16 mouse cellular contexts compared by ENCODE assay signal in the genomic region with DNA sequence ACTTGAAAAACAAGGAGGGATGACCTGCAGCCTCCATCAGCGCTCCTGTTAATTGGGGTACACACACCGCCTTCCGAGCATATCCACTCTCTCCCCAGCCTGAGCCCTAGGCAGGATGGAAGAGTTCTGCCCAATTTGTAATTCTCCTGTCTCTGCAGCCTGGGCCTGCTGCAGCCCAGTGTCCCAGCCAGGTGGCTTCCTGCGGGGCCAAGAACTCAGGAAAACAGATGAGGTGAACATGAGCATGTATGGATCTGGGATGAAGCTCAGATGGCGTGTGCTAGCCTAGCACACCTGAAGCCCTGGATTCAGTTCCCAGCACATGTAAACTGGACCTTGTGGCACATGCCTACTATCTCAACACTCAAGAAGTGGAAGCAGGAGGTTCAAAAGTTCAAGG.
DNase-seq lines count a peak whose midpoint lies in the region; ATAC-seq and TF ChIP-seq lines count a peak whose summit lies in the region.
"Had no signal": no experiment of that assay in that cellular context is flagged by ENCODE, and none has a peak within 500 bp of the region (broad histone marks: within the 10 kb centered on the region; RNA-seq: fewer than 3 reads in every experiment).

No protein-coding gene starts in this region.

- no peaks in the 10 kb centered on the region for H3K36me3 ChIP-seq in forebrain, postnatal 0 days (ENCODE audit: insufficient read depth)
- H3K36me3 ChIP-seq in forebrain, embryonic 13.5 days (ENCODE audit: poor library complexity, severe bottlenecking), result no peaks in the 10 kb centered on the region
- H3K36me3 ChIP-seq in heart, embryonic 15.5 days, result no peaks in the 10 kb centered on the region
- H3K36me3 ChIP-seq in midbrain, embryonic 14.5 days (ENCODE audit: control insufficient read depth, insufficient read depth, low read length), result no peaks in the 10 kb centered on the region
- H3K36me3 ChIP-seq in midbrain, embryonic 11.5 days (ENCODE audit: control insufficient read depth, insufficient read depth, low read length), result no peaks in the 10 kb centered on the region
- H3K36me3 ChIP-seq: liver, embryonic 13.5 days; neural tube, embryonic 13.5 days had no signal

- no peak overlapping the region for H3K4me3 ChIP-seq in forebrain, postnatal 0 days (ENCODE audit: low read depth, low read length)
- no peak overlapping the region for H3K4me3 ChIP-seq in forebrain, embryonic 13.5 days
- no peak overlapping the region for H3K4me3 ChIP-seq in heart, embryonic 15.5 days
- no peak overlapping the region for H3K4me3 ChIP-seq in midbrain, embryonic 14.5 days (replicated peaks; ENCODE audit: low read depth, low read length)
- H3K4me3 ChIP-seq in midbrain, embryonic 11.5 days (ENCODE audit: low read depth, low read length), result no peak overlapping the region
- H3K4me3 ChIP-seq: liver, embryonic 13.5 days; neural tube, embryonic 13.5 days had no signal

- H3K4me2 ChIP-seq in forebrain, postnatal 0 days (ENCODE audit: low read depth), result no peak overlapping the region
- no peak overlapping the region for H3K4me2 ChIP-seq in forebrain, embryonic 13.5 days
- no peak overlapping the region for H3K4me2 ChIP-seq in heart, embryonic 15.5 days
- H3K4me2 ChIP-seq in midbrain, embryonic 14.5 days (ENCODE audit: low read length), result no peak overlapping the region
- no peak overlapping the region for H3K4me2 ChIP-seq in midbrain, embryonic 11.5 days
- H3K4me2 ChIP-seq: liver, embryonic 13.5 days; neural tube, embryonic 13.5 days had no signal

- H3K27me3 ChIP-seq in forebrain, postnatal 0 days (ENCODE audit: insufficient read depth, low read length), result peaks cover 14% of the 10 kb centered on the region; the same call in 1 of the 2 replicates
- peaks cover 55% of the 10 kb centered on the region for H3K27me3 ChIP-seq in forebrain, embryonic 13.5 days
- no peaks in the 10 kb centered on the region for H3K27me3 ChIP-seq in heart, embryonic 15.5 days
- H3K27me3 ChIP-seq in midbrain, embryonic 14.5 days (ENCODE audit: control insufficient read depth, insufficient read depth, low read length), result 0 out of 2 replicates have a peak, but pooled peaks cover 4% of the 10 kb centered on the region
- peaks cover 8% of the 10 kb centered on the region; the same call in 1 of the 2 replicates for H3K27me3 ChIP-seq in midbrain, embryonic 11.5 days (ENCODE audit: control insufficient read depth, insufficient read depth, low read length)

- H3K4me1 ChIP-seq in forebrain, postnatal 0 days (ENCODE audit: insufficient read depth), result peaks cover 13% of the 10 kb centered on the region
- H3K4me1 ChIP-seq in forebrain, embryonic 13.5 days, result peaks cover 29% of the 10 kb centered on the region
- peaks cover 46% of the 10 kb centered on the region for H3K4me1 ChIP-seq in heart, embryonic 15.5 days (replicated peaks)
- H3K4me1 ChIP-seq in midbrain, embryonic 14.5 days (ENCODE audit: control insufficient read depth, insufficient read depth, low read length), result peaks cover 20% of the 10 kb centered on the region
- peaks cover 13% of the 10 kb centered on the region for H3K4me1 ChIP-seq in midbrain, embryonic 11.5 days (ENCODE audit: control insufficient read depth, insufficient read depth, low read length)

- 0 out of 2 replicates have a peak overlapping the region, but pooled peaks have one; percentile 35 for H3K27ac ChIP-seq in forebrain, postnatal 0 days (ENCODE audit: low read depth, low read length)
- no peak overlapping the region for H3K27ac ChIP-seq in forebrain, embryonic 13.5 days
- H3K27ac ChIP-seq in heart, embryonic 15.5 days, result peak overlapping the region; percentile 94
- H3K27ac ChIP-seq in midbrain, embryonic 14.5 days (replicated peaks; ENCODE audit: low read depth, low read length), result peak overlapping the region; percentile 72
- H3K27ac ChIP-seq in midbrain, embryonic 11.5 days (ENCODE audit: low read depth, low read length), result no peak overlapping the region
- H3K27ac ChIP-seq: liver, embryonic 13.5 days had no signal

- DNase-seq in forebrain, postnatal 0 days, result no peak
- DNase-seq in heart, postnatal 4 days, result no peak
- DNase-seq in midbrain, embryonic 14.5 days, result no peak
- no peak for DNase-seq in midbrain, embryonic 11.5 days (ENCODE audit: low spot score, missing footprints)
- no peak for DNase-seq in yolk sac, embryonic 10.5 days (ENCODE audit: low spot score)
- DNase-seq: adrenal gland, adult 8-10 months; cerebellum, adult 11-12 months; cerebellum, postnatal 25 days; left cerebral cortex, postnatal 4 days; liver, embryonic 13.5 days; spleen, adult 18-20 months; thymus, postnatal 25 days had no signal

- 93% methylated on average over 5 of the region's 5 CpGs for WGBS in forebrain, postnatal 0 days
- 91% methylated on average over 5 of the region's 5 CpGs for WGBS in forebrain, embryonic 13.5 days
- WGBS in heart, embryonic 15.5 days, result 89% methylated on average over 5 of the region's 5 CpGs
- WGBS in midbrain, embryonic 14.5 days, result 95% methylated on average over 5 of the region's 5 CpGs
- WGBS in midbrain, embryonic 11.5 days, result 92% methylated on average over 5 of the region's 5 CpGs

- H3K9ac ChIP-seq in forebrain, postnatal 0 days, result no peak overlapping the region
- H3K9ac ChIP-seq in forebrain, embryonic 13.5 days, result no peak overlapping the region
- H3K9ac ChIP-seq in heart, embryonic 15.5 days, result no peak overlapping the region
- H3K9ac ChIP-seq in midbrain, embryonic 14.5 days (replicated peaks; ENCODE audit: low read length), result no peak overlapping the region
- H3K9ac ChIP-seq in midbrain, embryonic 11.5 days (ENCODE audit: low read length), result no peak overlapping the region
- H3K9ac ChIP-seq: liver, embryonic 13.5 days; neural tube, embryonic 13.5 days had no signal

- TF ChIP-seq CTCF in forebrain, postnatal 0 days (IDR thresholded peaks at IDR 0.05; ENCODE audit: low read depth), result no peak

- ATAC-seq in forebrain, postnatal 0 days, result no peak
- no peak for ATAC-seq in forebrain, embryonic 13.5 days
- ATAC-seq in heart, embryonic 15.5 days (replicated peaks; ENCODE audit: insufficient number of reproducible peaks, insufficient read depth, low FRiP score, low read depth), result no peak
- ATAC-seq in midbrain, embryonic 14.5 days (ENCODE audit: low FRiP score, low TSS enrichment), result no peak
- ATAC-seq in midbrain, embryonic 11.5 days (ENCODE audit: low FRiP score), result no peak
- ATAC-seq: lung, postnatal 0 days had no signal

- H3K9me3 ChIP-seq in forebrain, postnatal 0 days (ENCODE audit: low read length), result no peaks in the 10 kb centered on the region
- no peaks in the 10 kb centered on the region for H3K9me3 ChIP-seq in forebrain, embryonic 13.5 days (replicated peaks)
- no peaks in the 10 kb centered on the region for H3K9me3 ChIP-seq in heart, embryonic 15.5 days (replicated peaks)
- H3K9me3 ChIP-seq in midbrain, embryonic 14.5 days (ENCODE audit: control insufficient read depth, low read length), result no peaks in the 10 kb centered on the region
- H3K9me3 ChIP-seq in midbrain, embryonic 11.5 days (ENCODE audit: control insufficient read depth, low read length), result no peaks in the 10 kb centered on the region
- H3K9me3 ChIP-seq: liver, embryonic 13.5 days; neural tube, embryonic 13.5 days had no signal

Comparison
In these comparisons a context has a peak if more than half of its experiments do, and no peak if none do; other contexts are left out.
1. H3K27ac ChIP-seq: peak in forebrain, postnatal 0 days (single experiment), heart, embryonic 15.5 days (single experiment) and midbrain, embryonic 14.5 days (single experiment); none in forebrain, embryonic 13.5 days (single experiment) and midbrain, embryonic 11.5 days (single experiment).